Mouse (Mus musculus) cerebellum, adult 18-20 months (tissue): ENCODE measurements around the gene Hnrnpab.
A peak's percentile ranks its signal among the peaks of the same experiment; 100 is the strongest.

Experiments used
- DNase-seq, 2 experiments: peaks; one replicate each; pipeline ENCODE4 v3.0.0; 2021

Gene Hnrnpab

GRCm38 (mm10) chr11:51602253-51602652 lies 4.4 kb downstream of the Hnrnpab start:
- DNase-seq, result no peak

GRCm38 (mm10) chr11:51597553-51597952 lies 9.1 kb downstream of the Hnrnpab start:
- DNase-seq, result no peak

- DNase-seq, result no peak
These were observed 11.1 kb downstream of the Hnrnpab start for GRCm38 (mm10) chr11:51595459-51596083.

GRCm38 (mm10) chr11:51594715-51595350 lies 11.8 kb downstream of the Hnrnpab start:
- no peak for DNase-seq

GRCm38 (mm10) chr11:51593849-51594248 lies 12.8 kb downstream of the Hnrnpab start:
- DNase-seq, result no peak

- DNase-seq, result no peak
These were observed 13.3 kb downstream of the Hnrnpab start for GRCm38 (mm10) chr11:51593368-51593767.

- no peak for DNase-seq
These were observed 14.7 kb downstream of the Hnrnpab start for GRCm38 (mm10) chr11:51591915-51592314.

GRCm38 (mm10) chr11:51591168-51591567 lies 15.5 kb downstream of the Hnrnpab start:
- DNase-seq, result no peak

- DNase-seq, result no peak
These were observed 16.6 kb downstream of the Hnrnpab start for GRCm38 (mm10) chr11:51590002-51590401.

GRCm38 (mm10) chr11:51588833-51589232 lies 17.8 kb downstream of the Hnrnpab start:
- no peak for DNase-seq

GRCm38 (mm10) chr11:51587059-51587458 lies 19.6 kb downstream of the Hnrnpab start:
- DNase-seq, result no peak

- DNase-seq, result no peak
These were observed 20.2 kb downstream of the Hnrnpab start for GRCm38 (mm10) chr11:51586411-51586810.

- DNase-seq, result no peak
These were observed 20.9 kb downstream of the Hnrnpab start for GRCm38 (mm10) chr11:51585608-51586252.

GRCm38 (mm10) chr11:51584431-51585248 lies 22.0 kb downstream of the Hnrnpab start, which contains the start of gene Phykpl:
Gene Phykpl (plus strand): TSS chr11:51584757.
- peak; percentile 97 to 98 for DNase-seq

GRCm38 (mm10) chr11:51584057-51584430 lies 22.6 kb downstream of the Hnrnpab start:
- DNase-seq, result no peak

- DNase-seq, result peak; percentile 73 to 75
These were observed 23.9 kb downstream of the Hnrnpab start for GRCm38 (mm10) chr11:51582713-51583112.

GRCm38 (mm10) chr11:51579024-51579423 lies 27.6 kb downstream of the Hnrnpab start:
- no peak for DNase-seq

- no peak for DNase-seq
These were observed 29.1 kb downstream of the Hnrnpab start for GRCm38 (mm10) chr11:51577587-51577986.

- no peak for DNase-seq
These were observed 30.2 kb downstream of the Hnrnpab start for GRCm38 (mm10) chr11:51576454-51576853.

GRCm38 (mm10) chr11:51568801-51569200 lies 37.8 kb downstream of the Hnrnpab start:
- DNase-seq, result no peak

GRCm38 (mm10) chr11:51565951-51566350 lies 40.7 kb downstream of the Hnrnpab start:
- no peak for DNase-seq

- DNase-seq, result no peak
These were observed 41.6 kb downstream of the Hnrnpab start for GRCm38 (mm10) chr11:51565062-51565461.

- DNase-seq, result no peak
These were observed 43.4 kb downstream of the Hnrnpab start for GRCm38 (mm10) chr11:51563276-51563675.
